Mouse (Mus musculus): ENCODE measurements around the gene Notum. TPM values are rescaled to one million over a fixed set of nuclear protein-coding genes. Genes with fewer than 3 reads are reported as not detected.

Gene Notum
- polyA plus RNA-seq, 1 experiment = 0.43 TPM

- Histone ChIP-seq H3ac (ENCODE audit: control insufficient read depth, insufficient read length, low read depth) (peak overlapping the region; percentile 82), H3K27me3 (ENCODE audit: control insufficient read depth, insufficient read depth, insufficient read length) (no peaks in the 10 kb centered on the region), H3K79me2 (ENCODE audit: control insufficient read depth, insufficient read depth) (peaks cover 80% of the 10 kb centered on the region), H3K36me3 (ENCODE audit: control insufficient read depth, insufficient read depth) (peaks cover 72% of the 10 kb centered on the region), H3K4me3 (ENCODE audit: insufficient read depth, poor library complexity, severe bottlenecking) (peak overlapping the region; percentile 98), H3K79me3 (ENCODE audit: low read depth) (peaks cover 53% of the 10 kb centered on the region)
- TF ChIP-seq USF1 (IDR thresholded peaks at IDR 0.05; ENCODE audit: low read depth) (no peak), MYOD1 (IDR thresholded peaks at IDR 0.05; ENCODE audit: control insufficient read depth, insufficient read length, low read depth) (no peak), MYOG (IDR thresholded peaks at IDR 0.05; ENCODE audit: control insufficient read depth, extremely low read depth, insufficient read length) (no peak), CTCF (IDR thresholded peaks at IDR 0.05; ENCODE audit: control insufficient read depth, insufficient read depth, insufficient read length) (no peak), CEBPB (IDR thresholded peaks at IDR 0.05; ENCODE audit: low read depth) (no peak), MAX (IDR thresholded peaks at IDR 0.05) (no peak), FOSL1 (IDR thresholded peaks at IDR 0.05; ENCODE audit: insufficient read depth, low read length, poor library complexity, severe bottlenecking) (no peak)
These were observed 36.3 kb downstream of the Notum start for GRCm38 (mm10) chr11:120624680-120625111.

- peak overlapping the region; percentile 82 for H3ac ChIP-seq (ENCODE audit: control insufficient read depth, insufficient read length, low read depth)
- H3K4me3 ChIP-seq (ENCODE audit: insufficient read depth, poor library complexity, severe bottlenecking) = peak overlapping the region; percentile 98
- TF ChIP-seq CEBPB (IDR thresholded peaks at IDR 0.05; ENCODE audit: low read depth) (no peak), CTCF (IDR thresholded peaks at IDR 0.05; ENCODE audit: control insufficient read depth, insufficient read depth, insufficient read length) (peak; percentile 75)
- peaks cover 74% of the 10 kb centered on the region for H3K79me2 ChIP-seq (ENCODE audit: control insufficient read depth, insufficient read depth)
- peaks cover 47% of the 10 kb centered on the region for H3K79me3 ChIP-seq (ENCODE audit: low read depth)
- peaks cover 71% of the 10 kb centered on the region for H3K36me3 ChIP-seq (ENCODE audit: control insufficient read depth, insufficient read depth)
- H3K27me3 ChIP-seq (ENCODE audit: control insufficient read depth, insufficient read depth, insufficient read length) = no peaks in the 10 kb centered on the region
These were observed 36.9 kb downstream of the Notum start for GRCm38 (mm10) chr11:120623961-120624679.

DNA sequence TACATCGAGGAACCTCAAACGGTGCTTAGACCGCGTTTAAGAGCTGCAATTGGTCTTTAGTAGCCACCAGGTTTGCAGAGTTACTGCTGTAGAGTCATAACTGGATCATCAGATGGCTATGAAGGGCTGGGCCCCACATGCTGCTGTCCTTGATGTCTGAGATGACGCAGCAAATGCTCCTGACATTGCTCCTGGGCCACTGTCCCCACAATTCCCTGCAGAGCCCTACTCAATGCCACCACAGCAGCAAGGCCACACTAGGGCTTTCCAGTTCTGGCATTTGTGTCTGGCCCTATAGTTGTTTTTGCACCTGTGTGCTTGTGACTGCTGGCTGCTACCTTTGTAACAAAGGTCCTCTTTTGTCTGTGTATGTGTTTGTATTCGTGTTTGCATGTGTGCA lies 38.2 kb downstream of the Notum start:
- Histone ChIP-seq H3K79me2 (ENCODE audit: control insufficient read depth, insufficient read depth) (peaks cover 61% of the 10 kb centered on the region), H3K4me3 (ENCODE audit: insufficient read depth, poor library complexity, severe bottlenecking) (no peak overlapping the region), H3K36me3 (ENCODE audit: control insufficient read depth, insufficient read depth) (peaks cover 73% of the 10 kb centered on the region), H3ac (ENCODE audit: control insufficient read depth, insufficient read length, low read depth) (no peak overlapping the region), H3K27me3 (ENCODE audit: control insufficient read depth, insufficient read depth, insufficient read length) (no peaks in the 10 kb centered on the region), H3K79me3 (ENCODE audit: low read depth) (peaks cover 35% of the 10 kb centered on the region)
- no peak for TF ChIP-seq USF1 (IDR thresholded peaks at IDR 0.05; ENCODE audit: low read depth)
- no peak for TF ChIP-seq MYOG (IDR thresholded peaks at IDR 0.05; ENCODE audit: control insufficient read depth, extremely low read depth, insufficient read length)
- TF ChIP-seq MAX (IDR thresholded peaks at IDR 0.05) = no peak
- TF ChIP-seq CTCF (IDR thresholded peaks at IDR 0.05; ENCODE audit: control insufficient read depth, insufficient read depth, insufficient read length) = no peak
- no peak for TF ChIP-seq FOSL1 (IDR thresholded peaks at IDR 0.05; ENCODE audit: insufficient read depth, low read length, poor library complexity, severe bottlenecking)
- TF ChIP-seq CEBPB (IDR thresholded peaks at IDR 0.05; ENCODE audit: low read depth) = no peak
- TF ChIP-seq MYOD1 (IDR thresholded peaks at IDR 0.05; ENCODE audit: control insufficient read depth, insufficient read length, low read depth) = no peak

DNA sequence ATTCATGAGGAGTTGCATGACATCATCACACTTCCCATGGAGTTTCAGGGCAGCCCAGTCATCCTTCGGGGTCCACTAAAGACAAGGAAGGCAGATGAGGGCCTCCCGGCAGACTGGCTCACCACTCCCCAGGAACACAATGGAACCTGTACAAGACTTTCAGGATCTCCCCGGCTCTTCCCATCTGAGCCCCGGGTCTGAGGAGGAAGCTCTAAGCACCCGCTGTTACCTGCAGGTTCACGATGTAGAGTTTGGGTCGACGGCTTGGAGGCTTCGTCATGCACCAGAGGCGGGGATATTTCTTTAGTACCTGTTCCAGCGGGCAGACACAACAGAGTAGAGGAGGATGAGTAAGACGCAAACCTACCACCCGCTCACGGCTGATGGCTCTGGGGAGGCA lies 40.8 kb downstream of the Notum start:
- H3K4me3 ChIP-seq (ENCODE audit: insufficient read depth, poor library complexity, severe bottlenecking) = no peak overlapping the region
- peaks cover 60% of the 10 kb centered on the region for H3K79me2 ChIP-seq (ENCODE audit: control insufficient read depth, insufficient read depth)
- peaks cover 29% of the 10 kb centered on the region for H3K79me3 ChIP-seq (ENCODE audit: low read depth)
- no peak overlapping the region for H3ac ChIP-seq (ENCODE audit: control insufficient read depth, insufficient read length, low read depth)
- no peak for TF ChIP-seq FOSL1 (IDR thresholded peaks at IDR 0.05; ENCODE audit: insufficient read depth, low read length, poor library complexity, severe bottlenecking)
- no peak for TF ChIP-seq MYOG (IDR thresholded peaks at IDR 0.05; ENCODE audit: control insufficient read depth, extremely low read depth, insufficient read length)
- no peak for TF ChIP-seq CEBPB (IDR thresholded peaks at IDR 0.05; ENCODE audit: low read depth)
- no peak for TF ChIP-seq MAX (IDR thresholded peaks at IDR 0.05)
- no peak for TF ChIP-seq CTCF (IDR thresholded peaks at IDR 0.05; ENCODE audit: control insufficient read depth, insufficient read depth, insufficient read length)
- no peak for TF ChIP-seq USF1 (IDR thresholded peaks at IDR 0.05; ENCODE audit: low read depth)
- no peak for TF ChIP-seq MYOD1 (IDR thresholded peaks at IDR 0.05; ENCODE audit: control insufficient read depth, insufficient read length, low read depth)
- no peaks in the 10 kb centered on the region for H3K27me3 ChIP-seq (ENCODE audit: control insufficient read depth, insufficient read depth, insufficient read length)
- peaks cover 59% of the 10 kb centered on the region for H3K36me3 ChIP-seq (ENCODE audit: control insufficient read depth, insufficient read depth)

GRCm38 (mm10) chr11:120618619-120619535 lies 42.1 kb downstream of the Notum start:
- Histone ChIP-seq H3ac (ENCODE audit: control insufficient read depth, insufficient read length, low read depth) (no peak overlapping the region), H3K4me3 (ENCODE audit: insufficient read depth, poor library complexity, severe bottlenecking) (no peak overlapping the region), H3K27me3 (ENCODE audit: control insufficient read depth, insufficient read depth, insufficient read length) (no peaks in the 10 kb centered on the region), H3K36me3 (ENCODE audit: control insufficient read depth, insufficient read depth) (peaks cover 68% of the 10 kb centered on the region), H3K79me2 (ENCODE audit: control insufficient read depth, insufficient read depth) (peaks cover 50% of the 10 kb centered on the region), H3K79me3 (ENCODE audit: low read depth) (peaks cover 26% of the 10 kb centered on the region)
- TF ChIP-seq FOSL1 (IDR thresholded peaks at IDR 0.05; ENCODE audit: insufficient read depth, low read length, poor library complexity, severe bottlenecking) (no peak), CTCF (IDR thresholded peaks at IDR 0.05; ENCODE audit: control insufficient read depth, insufficient read depth, insufficient read length) (no peak), MYOD1 (IDR thresholded peaks at IDR 0.05; ENCODE audit: control insufficient read depth, insufficient read length, low read depth) (no peak), MYOG (IDR thresholded peaks at IDR 0.05; ENCODE audit: control insufficient read depth, extremely low read depth, insufficient read length) (no peak), CEBPB (IDR thresholded peaks at IDR 0.05; ENCODE audit: low read depth) (no peak), MAX (IDR thresholded peaks at IDR 0.05) (no peak), USF1 (IDR thresholded peaks at IDR 0.05; ENCODE audit: low read depth) (no peak)
